Mouse (Mus musculus): ENCODE measurements around the gene Ptprt. TPM values are rescaled to one million over a fixed set of nuclear protein-coding genes. Genes with fewer than 3 reads are reported as not detected.

Ptprt gene
- polyA plus RNA-seq, 1 experiment from 2014 or later = 0.26 TPM

DNA sequence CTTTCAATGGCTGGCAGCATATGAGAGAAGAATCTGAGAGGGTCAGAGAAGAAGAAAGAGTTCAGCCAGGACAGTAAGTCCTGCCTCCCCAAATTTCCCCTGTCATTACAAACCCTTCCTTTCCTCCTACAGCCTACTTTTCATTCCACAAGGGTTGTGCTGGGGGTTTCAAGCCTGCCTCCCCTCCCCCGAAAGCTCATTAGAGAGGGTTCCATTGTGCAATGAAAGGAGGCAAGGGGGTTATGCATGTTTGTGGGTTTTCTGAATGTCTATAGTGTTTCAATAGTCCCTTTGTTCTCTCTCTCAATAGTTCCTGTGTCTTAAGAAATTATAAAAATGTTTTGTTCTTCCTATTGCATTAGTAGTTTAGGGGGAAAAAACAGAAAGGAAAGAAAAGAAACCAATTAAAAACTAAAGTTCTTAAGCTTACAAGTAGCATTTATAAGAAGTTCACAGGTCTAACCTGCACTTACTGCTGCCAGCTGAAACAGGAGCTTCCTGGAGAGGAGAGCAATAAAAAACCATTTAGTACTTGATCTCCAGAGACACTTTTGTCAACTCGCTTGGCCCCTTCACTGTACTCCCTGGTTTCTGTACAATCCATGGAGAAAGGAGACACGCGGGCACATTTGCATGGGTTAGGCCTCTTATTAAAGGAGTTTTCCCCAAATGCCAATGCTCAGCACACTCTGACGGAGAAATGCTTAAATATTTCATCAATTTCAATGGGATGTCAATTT lies 247.7 kb downstream of the Ptprt start:
- no peaks in the 10 kb centered on the region for H3K36me3 ChIP-seq (ENCODE audit: control insufficient read depth, insufficient read depth, low read length)
- no peak overlapping the region for H3K27ac ChIP-seq (ENCODE audit: low read length)
- H3K4me1 ChIP-seq (ENCODE audit: control insufficient read depth, insufficient read depth, low read length) = no peaks in the 10 kb centered on the region
- no peak overlapping the region for H3K4me2 ChIP-seq (ENCODE audit: low read depth, low read length)
- WGBS = 81% methylated on average over 5 of the region's 5 CpGs
- H3K9me3 ChIP-seq (replicated peaks; ENCODE audit: control insufficient read depth, low read length) = no peaks in the 10 kb centered on the region
- ATAC-seq (ENCODE audit: insufficient read depth, low FRiP score) = no peak
- H3K9ac ChIP-seq (ENCODE audit: low read length) = no peak overlapping the region
- H3K27me3 ChIP-seq (ENCODE audit: control insufficient read depth, insufficient read depth, low read length) = no peaks in the 10 kb centered on the region
- no peak overlapping the region for H3K4me3 ChIP-seq (replicated peaks; ENCODE audit: low read length)

- H3K9ac ChIP-seq (ENCODE audit: low read length) = no peak overlapping the region
- H3K36me3 ChIP-seq (ENCODE audit: control insufficient read depth, insufficient read depth, low read length) = no peaks in the 10 kb centered on the region
- ATAC-seq (ENCODE audit: insufficient read depth, low FRiP score) = no peak
- H3K4me2 ChIP-seq (ENCODE audit: low read depth, low read length) = no peak overlapping the region
- H3K27me3 ChIP-seq (ENCODE audit: control insufficient read depth, insufficient read depth, low read length) = no peaks in the 10 kb centered on the region
- H3K9me3 ChIP-seq (replicated peaks; ENCODE audit: control insufficient read depth, low read length) = no peaks in the 10 kb centered on the region
- 73% methylated on average over 4 of the region's 4 CpGs for WGBS
- H3K4me1 ChIP-seq (ENCODE audit: control insufficient read depth, insufficient read depth, low read length) = no peaks in the 10 kb centered on the region
- no peak overlapping the region for H3K27ac ChIP-seq (ENCODE audit: low read length)
- H3K4me3 ChIP-seq (replicated peaks; ENCODE audit: low read length) = no peak overlapping the region
Observed at GRCm38 (mm10) chr2:162411014-162411413, 249.9 kb downstream of the Ptprt start.

DNA sequence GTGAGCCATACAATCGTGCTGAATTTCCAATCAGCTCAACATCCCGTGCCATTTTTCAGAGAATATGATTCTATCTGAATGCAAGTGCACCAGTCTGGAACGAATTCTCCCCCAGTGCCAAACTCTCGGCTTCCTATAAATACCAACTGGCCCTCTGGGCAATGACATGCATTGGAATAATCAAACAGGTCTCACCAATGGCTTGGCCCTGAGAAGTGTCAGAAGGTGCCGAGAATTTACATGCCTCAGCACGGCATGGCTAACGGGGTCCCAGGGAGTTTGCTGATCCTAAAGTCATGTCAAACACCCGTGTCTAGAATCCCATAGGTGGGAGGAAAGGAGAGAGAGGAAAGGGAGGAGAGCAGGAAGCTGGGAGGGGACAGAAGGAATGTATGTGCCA lies 251.7 kb downstream of the Ptprt start:
- Histone ChIP-seq H3K27me3 (ENCODE audit: control insufficient read depth, insufficient read depth, low read length) (no peaks in the 10 kb centered on the region), H3K4me2 (ENCODE audit: low read depth, low read length) (no peak overlapping the region), H3K27ac (ENCODE audit: low read length) (no peak overlapping the region), H3K9ac (ENCODE audit: low read length) (no peak overlapping the region), H3K4me3 (replicated peaks; ENCODE audit: low read length) (no peak overlapping the region), H3K9me3 (replicated peaks; ENCODE audit: control insufficient read depth, low read length) (no peaks in the 10 kb centered on the region), H3K36me3 (ENCODE audit: control insufficient read depth, insufficient read depth, low read length) (no peaks in the 10 kb centered on the region), H3K4me1 (ENCODE audit: control insufficient read depth, insufficient read depth, low read length) (no peaks in the 10 kb centered on the region)
- WGBS = 82% methylated on average over 8 of the region's 8 CpGs
- no peak for ATAC-seq (ENCODE audit: insufficient read depth, low FRiP score)

GRCm38 (mm10) chr2:162401316-162402100 lies 259.4 kb downstream of the Ptprt start:
- Histone ChIP-seq H3K4me3 (replicated peaks; ENCODE audit: low read length) (no peak overlapping the region), H3K36me3 (ENCODE audit: control insufficient read depth, insufficient read depth, low read length) (no peaks in the 10 kb centered on the region), H3K4me2 (ENCODE audit: low read depth, low read length) (no peak overlapping the region), H3K27ac (ENCODE audit: low read length) (no peak overlapping the region), H3K9ac (ENCODE audit: low read length) (no peak overlapping the region), H3K4me1 (ENCODE audit: control insufficient read depth, insufficient read depth, low read length) (no peaks in the 10 kb centered on the region), H3K27me3 (ENCODE audit: control insufficient read depth, insufficient read depth, low read length) (no peaks in the 10 kb centered on the region), H3K9me3 (replicated peaks; ENCODE audit: control insufficient read depth, low read length) (no peaks in the 10 kb centered on the region)
- 63% methylated on average over 6 of the region's 6 CpGs for WGBS
- ATAC-seq (ENCODE audit: insufficient read depth, low FRiP score) = no peak

DNA sequence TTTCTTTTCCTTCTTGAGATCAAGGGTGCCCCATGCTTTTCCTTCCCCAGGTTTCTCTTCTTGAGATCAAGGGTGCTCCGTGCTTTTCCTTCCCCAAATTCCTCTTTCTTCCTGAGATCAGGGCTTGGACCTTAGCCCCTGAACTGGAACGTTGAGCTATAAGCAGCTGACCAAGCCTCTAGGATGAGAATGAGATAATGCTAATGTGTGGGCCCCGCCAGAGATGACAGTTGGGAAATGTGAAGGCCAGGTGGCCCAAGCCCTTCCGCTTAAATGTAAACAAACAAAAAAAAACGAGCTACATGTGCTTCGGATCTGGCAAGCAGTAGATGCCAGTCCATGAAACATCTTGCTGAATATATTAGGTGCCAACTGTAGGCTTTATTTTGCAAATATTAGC lies 266.3 kb downstream of the Ptprt start:
- Histone ChIP-seq H3K4me1 (ENCODE audit: control insufficient read depth, insufficient read depth, low read length) (no peaks in the 10 kb centered on the region), H3K9ac (ENCODE audit: low read length) (no peak overlapping the region), H3K9me3 (replicated peaks; ENCODE audit: control insufficient read depth, low read length) (no peaks in the 10 kb centered on the region), H3K36me3 (ENCODE audit: control insufficient read depth, insufficient read depth, low read length) (no peaks in the 10 kb centered on the region), H3K27me3 (ENCODE audit: control insufficient read depth, insufficient read depth, low read length) (no peaks in the 10 kb centered on the region), H3K27ac (ENCODE audit: low read length) (no peak overlapping the region), H3K4me2 (ENCODE audit: low read depth, low read length) (no peak overlapping the region), H3K4me3 (replicated peaks; ENCODE audit: low read length) (no peak overlapping the region)
- WGBS = 34% methylated on average over 6 of the region's 6 CpGs
- no peak for ATAC-seq (ENCODE audit: insufficient read depth, low FRiP score)

DNA sequence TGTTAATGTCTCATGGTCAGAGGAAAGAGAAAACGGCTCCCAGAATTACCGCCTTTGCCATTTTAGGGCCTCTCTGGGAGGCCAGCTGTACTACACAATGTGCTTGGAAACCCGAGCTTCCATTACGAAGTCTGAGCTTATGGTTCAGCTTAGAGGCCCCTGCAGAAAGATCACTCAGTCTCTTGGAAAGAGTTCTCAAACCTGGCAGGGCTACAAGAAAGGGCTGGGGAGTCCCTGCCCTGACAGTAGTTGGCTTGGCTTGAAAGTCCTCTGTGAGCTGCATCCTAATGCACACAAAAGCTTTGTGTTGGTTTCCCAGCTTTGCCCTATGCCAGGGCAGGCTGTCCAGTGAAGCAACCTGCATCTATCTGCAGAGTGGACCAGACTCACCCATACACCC lies 269.1 kb downstream of the Ptprt start:
- 62% methylated on average over 4 of the region's 4 CpGs for WGBS
- H3K27me3 ChIP-seq (ENCODE audit: control insufficient read depth, insufficient read depth, low read length) = no peaks in the 10 kb centered on the region

DNA sequence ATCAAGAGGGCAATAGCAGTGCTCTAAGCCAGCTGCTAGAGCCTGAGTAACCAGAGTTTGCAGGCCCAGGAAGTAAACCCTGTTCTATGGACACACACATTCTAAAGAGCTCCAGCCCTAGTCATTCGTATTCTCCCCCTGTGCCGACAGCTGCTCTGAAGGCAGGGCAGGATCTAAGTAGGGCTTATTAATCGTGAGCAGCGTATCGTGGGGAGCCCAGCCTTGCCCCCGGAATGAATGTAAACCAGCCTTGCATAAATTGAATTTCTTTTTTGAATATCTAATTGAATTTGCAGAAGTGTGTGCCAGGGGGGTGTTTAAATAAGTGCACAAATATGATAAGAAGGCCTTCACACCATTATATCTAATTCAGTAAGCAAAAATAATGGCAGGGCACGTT lies 283.6 kb downstream of the Ptprt start:
- 80% methylated on average over 7 of the region's 7 CpGs for WGBS
- H3K36me3 ChIP-seq (ENCODE audit: control insufficient read depth, insufficient read depth, low read length) = no peaks in the 10 kb centered on the region
- ATAC-seq (ENCODE audit: insufficient read depth, low FRiP score) = no peak
- no peaks in the 10 kb centered on the region for H3K4me1 ChIP-seq (ENCODE audit: control insufficient read depth, insufficient read depth, low read length)
- no peak overlapping the region for H3K4me3 ChIP-seq (replicated peaks; ENCODE audit: low read length)
- H3K27ac ChIP-seq (ENCODE audit: low read length) = no peak overlapping the region
- H3K9ac ChIP-seq (ENCODE audit: low read length) = no peak overlapping the region
- no peaks in the 10 kb centered on the region for H3K27me3 ChIP-seq (ENCODE audit: control insufficient read depth, insufficient read depth, low read length)
- no peaks in the 10 kb centered on the region for H3K9me3 ChIP-seq (replicated peaks; ENCODE audit: control insufficient read depth, low read length)
- H3K4me2 ChIP-seq (ENCODE audit: low read depth, low read length) = no peak overlapping the region

More for the DNA sequence above, 269.1 kb downstream of the Ptprt start:
- Histone ChIP-seq H3K4me3 (replicated peaks; ENCODE audit: low read length) (no peak overlapping the region), H3K9ac (ENCODE audit: low read length) (no peak overlapping the region), H3K4me2 (ENCODE audit: low read depth, low read length) (no peak overlapping the region), H3K27ac (ENCODE audit: low read length) (no peak overlapping the region), H3K9me3 (replicated peaks; ENCODE audit: control insufficient read depth, low read length) (no peaks in the 10 kb centered on the region), H3K4me1 (ENCODE audit: control insufficient read depth, insufficient read depth, low read length) (no peaks in the 10 kb centered on the region), H3K36me3 (ENCODE audit: control insufficient read depth, insufficient read depth, low read length) (no peaks in the 10 kb centered on the region)
- no peak for ATAC-seq (ENCODE audit: insufficient read depth, low FRiP score)

DNA sequence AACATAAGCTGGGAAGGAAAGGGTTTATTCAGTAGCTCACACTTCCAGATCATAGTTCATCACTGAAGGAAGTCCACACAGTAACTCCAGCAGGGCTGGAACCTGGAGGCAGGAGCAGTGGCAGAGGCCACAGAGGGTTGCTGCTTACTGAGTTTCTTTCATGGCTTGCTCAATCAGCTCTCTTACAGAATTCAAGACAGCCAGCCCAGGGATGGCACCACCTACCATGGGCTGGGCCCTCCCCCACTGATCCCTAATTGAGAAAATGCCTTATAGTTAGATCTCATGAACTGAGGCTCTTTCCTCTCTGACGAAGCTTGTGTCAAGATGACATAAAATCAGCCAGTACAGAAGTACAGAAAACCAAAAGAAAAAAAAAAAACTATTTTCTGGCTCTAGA lies 311.9 kb downstream of the Ptprt start:
- H3K4me3 ChIP-seq (replicated peaks; ENCODE audit: low read length) = no peak overlapping the region
- no peak overlapping the region for H3K27ac ChIP-seq (ENCODE audit: low read length)
- no peaks in the 10 kb centered on the region for H3K4me1 ChIP-seq (ENCODE audit: control insufficient read depth, insufficient read depth, low read length)
- H3K27me3 ChIP-seq (ENCODE audit: control insufficient read depth, insufficient read depth, low read length) = no peaks in the 10 kb centered on the region
- no peaks in the 10 kb centered on the region for H3K9me3 ChIP-seq (replicated peaks; ENCODE audit: control insufficient read depth, low read length)
- H3K9ac ChIP-seq (ENCODE audit: low read length) = no peak overlapping the region
- H3K36me3 ChIP-seq (ENCODE audit: control insufficient read depth, insufficient read depth, low read length) = no peaks in the 10 kb centered on the region
- ATAC-seq (ENCODE audit: insufficient read depth, low FRiP score) = no peak
- no peak overlapping the region for H3K4me2 ChIP-seq (ENCODE audit: low read depth, low read length)
- 50% methylated on average over 1 of the region's 1 CpGs for WGBS

GRCm38 (mm10) chr2:162341846-162342245 lies 319.1 kb downstream of the Ptprt start:
- WGBS = 66% methylated on average over 2 of the region's 2 CpGs
- Histone ChIP-seq H3K36me3 (ENCODE audit: control insufficient read depth, insufficient read depth, low read length) (no peaks in the 10 kb centered on the region), H3K27me3 (ENCODE audit: control insufficient read depth, insufficient read depth, low read length) (no peaks in the 10 kb centered on the region), H3K4me3 (replicated peaks; ENCODE audit: low read length) (no peak overlapping the region), H3K9me3 (replicated peaks; ENCODE audit: control insufficient read depth, low read length) (no peaks in the 10 kb centered on the region), H3K27ac (ENCODE audit: low read length) (no peak overlapping the region), H3K9ac (ENCODE audit: low read length) (no peak overlapping the region), H3K4me1 (ENCODE audit: control insufficient read depth, insufficient read depth, low read length) (no peaks in the 10 kb centered on the region), H3K4me2 (ENCODE audit: low read depth, low read length) (no peak overlapping the region)
- ATAC-seq (ENCODE audit: insufficient read depth, low FRiP score) = no peak

Measured in stomach, embryonic 16.5 days (tissue).